Mouse (Mus musculus) liver, embryonic 14.5 days (tissue): ENCODE measurements around the gene Prrx1.

Source experiments
- CTCF ChIP-seq: IDR thresholded peaks from 2 replicates; pipeline ENCODE4 v1.5.1; 2016; ENCODE audit warnings: antibody characterized with exemption, low read depth, control low read depth
- EP300 ChIP-seq: IDR thresholded peaks from 2 replicates; pipeline ENCODE4 v1.6.1; 2016; ENCODE audit warnings: antibody characterized with exemption, low read depth

- TF ChIP-seq CTCF (no peak), EP300 (no peak)
Observed at GRCm38 (mm10) chr1:163281450-163282198, 31.9 kb downstream of the Prrx1 start.
